Mouse (Mus musculus) liver, adult (tissue): ENCODE data around the gene Pak1.

Source experiments
- GATA4 ChIP-seq: IDR thresholded peaks from 2 replicates; pipeline ENCODE4 v1.6.1; 2014; ENCODE audit warnings: mild to moderate bottlenecking, low read length; ENCODE audit not compliant: insufficient replicate concordance

Pak1 gene

GRCm38 (mm10) chr7:97788190-97788668, at the start of gene Pak1:
Gene Pak1 (plus strand): TSS chr7:97788541.
- TF ChIP-seq GATA4: no peak

GRCm38 (mm10) chr7:97740948-97741347, 47.4 kb upstream of the Pak1 start:
- TF ChIP-seq GATA4: no peak

GRCm38 (mm10) chr7:97741756-97742291, 46.5 kb upstream of the Pak1 start:
- TF ChIP-seq GATA4: no peak

GRCm38 (mm10) chr7:97745299-97745698, 43.0 kb upstream of the Pak1 start:
- TF ChIP-seq GATA4: no peak

- TF ChIP-seq GATA4: no peak
Observed at GRCm38 (mm10) chr7:97747176-97747707, 41.1 kb upstream of the Pak1 start.

GRCm38 (mm10) chr7:97747787-97748497, 40.4 kb upstream of the Pak1 start:
- TF ChIP-seq GATA4: no peak

GRCm38 (mm10) chr7:97748527-97749206, 39.7 kb upstream of the Pak1 start:
- no peak for TF ChIP-seq GATA4

GRCm38 (mm10) chr7:97749207-97750190, 38.8 kb upstream of the Pak1 start:
- TF ChIP-seq GATA4: no peak

- no peak for TF ChIP-seq GATA4
Observed at GRCm38 (mm10) chr7:97756967-97757881, 31.1 kb upstream of the Pak1 start.

GRCm38 (mm10) chr7:97764591-97764990, 23.8 kb upstream of the Pak1 start:
- no peak for TF ChIP-seq GATA4

- TF ChIP-seq GATA4: no peak
Observed at GRCm38 (mm10) chr7:97765181-97765962, 23.0 kb upstream of the Pak1 start.

- no peak for TF ChIP-seq GATA4
Observed at GRCm38 (mm10) chr7:97765963-97766347, 22.4 kb upstream of the Pak1 start.

GRCm38 (mm10) chr7:97766406-97767166, 21.8 kb upstream of the Pak1 start:
- TF ChIP-seq GATA4: no peak

- no peak for TF ChIP-seq GATA4
Observed at GRCm38 (mm10) chr7:97767841-97768240, 20.5 kb upstream of the Pak1 start.
